Mouse (Mus musculus): ENCODE data around the gene Sh3pxd2b. TPM values are rescaled to one million over a fixed set of nuclear protein-coding genes. Genes with fewer than 3 reads are reported as not detected.

Gene Sh3pxd2b
- polyA plus RNA-seq, 1 experiment, result 3.7 TPM

- Histone ChIP-seq H3K4me3 (ENCODE audit: insufficient read depth, low read depth, low read length) (no peak overlapping the region), H3K27ac (ENCODE audit: insufficient read depth, low read depth, low read length) (no peak overlapping the region), H3K36me3 (ENCODE audit: control insufficient read depth, insufficient read depth, low read length) (no peaks in the 10 kb centered on the region), H3K4me1 (ENCODE audit: control insufficient read depth, insufficient read depth, low read length) (no peaks in the 10 kb centered on the region), H3K27me3 (replicated peaks; ENCODE audit: control insufficient read depth, insufficient read depth, low read length) (no peaks in the 10 kb centered on the region)
- peak; percentile 48 for DNase-seq
- TF ChIP-seq POLR2A (IDR thresholded peaks at IDR 0.05; ENCODE audit: low read depth, low read length) (no peak), CTCF (conservative IDR thresholded peaks at IDR 0.05; ENCODE audit: insufficient read depth, insufficient read length, low read depth, low read length) (peak; percentile 63)
- WGBS, result 41% methylated on average over 8 of the region's 8 CpGs
Measured at GRCm38 (mm10) chr11:32321196-32321565, 26.4 kb upstream of the Sh3pxd2b start.

GRCm38 (mm10) chr11:32324609-32325008, 23.0 kb upstream of the Sh3pxd2b start:
- peak; percentile 89 for DNase-seq
- Histone ChIP-seq H3K4me1 (ENCODE audit: control insufficient read depth, insufficient read depth, low read length) (no peaks in the 10 kb centered on the region), H3K27me3 (replicated peaks; ENCODE audit: control insufficient read depth, insufficient read depth, low read length) (no peaks in the 10 kb centered on the region), H3K27ac (ENCODE audit: insufficient read depth, low read depth, low read length) (no peak overlapping the region), H3K36me3 (ENCODE audit: control insufficient read depth, insufficient read depth, low read length) (no peaks in the 10 kb centered on the region), H3K4me3 (ENCODE audit: insufficient read depth, low read depth, low read length) (peak overlapping the region; percentile 53; the same call in 1 of the 2 replicates)
- peak; percentile 85 for TF ChIP-seq CTCF (conservative IDR thresholded peaks at IDR 0.05; ENCODE audit: insufficient read depth, insufficient read length, low read depth, low read length)
- no peak for TF ChIP-seq POLR2A (IDR thresholded peaks at IDR 0.05; ENCODE audit: low read depth, low read length)
- WGBS, result 8% methylated on average over 15 of the region's 15 CpGs

- Histone ChIP-seq H3K27me3 (replicated peaks; ENCODE audit: control insufficient read depth, insufficient read depth, low read length) (no peaks in the 10 kb centered on the region), H3K4me3 (ENCODE audit: insufficient read depth, low read depth, low read length) (no peak overlapping the region), H3K36me3 (ENCODE audit: control insufficient read depth, insufficient read depth, low read length) (no peaks in the 10 kb centered on the region), H3K27ac (ENCODE audit: insufficient read depth, low read depth, low read length) (0 out of 2 replicates have a peak overlapping the region, but pooled peaks have one; percentile 14), H3K4me1 (ENCODE audit: control insufficient read depth, insufficient read depth, low read length) (no peaks in the 10 kb centered on the region)
- TF ChIP-seq CTCF (conservative IDR thresholded peaks at IDR 0.05; ENCODE audit: insufficient read depth, insufficient read length, low read depth, low read length), result no peak
- TF ChIP-seq POLR2A (IDR thresholded peaks at IDR 0.05; ENCODE audit: low read depth, low read length), result no peak
- 31% methylated on average over 6 of the region's 6 CpGs for WGBS
- DNase-seq, result peak; percentile 74
Measured at GRCm38 (mm10) chr11:32331075-32331474, 16.5 kb upstream of the Sh3pxd2b start.

DNA sequence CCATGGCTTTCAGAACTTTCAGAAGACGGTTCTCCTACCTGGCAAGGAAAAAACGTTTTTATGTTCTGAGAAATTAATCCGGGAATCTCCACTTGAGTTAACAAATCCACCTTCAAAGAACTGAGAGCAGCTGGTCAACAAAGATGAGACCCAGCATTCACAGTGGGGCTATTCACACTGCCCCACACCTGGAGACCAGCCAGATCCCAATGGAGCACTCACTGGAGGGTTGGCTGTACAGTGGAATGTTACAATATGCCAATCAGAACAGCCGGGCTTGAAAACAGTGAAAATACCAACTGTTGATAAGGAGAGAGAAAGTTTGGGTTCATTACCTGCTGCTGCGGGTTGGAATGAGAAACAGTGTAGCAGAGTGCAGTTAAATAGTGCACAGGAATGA, 15.8 kb upstream of the Sh3pxd2b start:
- WGBS, result 68% methylated on average over 5 of the region's 5 CpGs
- no peaks in the 10 kb centered on the region for H3K36me3 ChIP-seq (ENCODE audit: control insufficient read depth, insufficient read depth, low read length)
- no peak for TF ChIP-seq CTCF (conservative IDR thresholded peaks at IDR 0.05; ENCODE audit: insufficient read depth, insufficient read length, low read depth, low read length)
- TF ChIP-seq POLR2A (IDR thresholded peaks at IDR 0.05; ENCODE audit: low read depth, low read length), result no peak
- no peaks in the 10 kb centered on the region for H3K27me3 ChIP-seq (replicated peaks; ENCODE audit: control insufficient read depth, insufficient read depth, low read length)
- no peaks in the 10 kb centered on the region for H3K4me1 ChIP-seq (ENCODE audit: control insufficient read depth, insufficient read depth, low read length)
- H3K4me3 ChIP-seq (ENCODE audit: insufficient read depth, low read depth, low read length), result no peak overlapping the region
- H3K27ac ChIP-seq (ENCODE audit: insufficient read depth, low read depth, low read length), result no peak overlapping the region
- no peak for DNase-seq

GRCm38 (mm10) chr11:32333235-32333634, 14.4 kb upstream of the Sh3pxd2b start:
- H3K36me3 ChIP-seq (ENCODE audit: control insufficient read depth, insufficient read depth, low read length), result no peaks in the 10 kb centered on the region
- no peaks in the 10 kb centered on the region for H3K27me3 ChIP-seq (replicated peaks; ENCODE audit: control insufficient read depth, insufficient read depth, low read length)
- no peaks in the 10 kb centered on the region for H3K4me1 ChIP-seq (ENCODE audit: control insufficient read depth, insufficient read depth, low read length)
- H3K4me3 ChIP-seq (ENCODE audit: insufficient read depth, low read depth, low read length), result no peak overlapping the region
- no peak overlapping the region for H3K27ac ChIP-seq (ENCODE audit: insufficient read depth, low read depth, low read length)
- TF ChIP-seq POLR2A (IDR thresholded peaks at IDR 0.05; ENCODE audit: low read depth, low read length) (no peak), CTCF (conservative IDR thresholded peaks at IDR 0.05; ENCODE audit: insufficient read depth, insufficient read length, low read depth, low read length) (no peak)
- no peak for DNase-seq
- WGBS, result 82% methylated on average over 2 of the region's 2 CpGs

- H3K4me3 ChIP-seq (ENCODE audit: insufficient read depth, low read depth, low read length), result no peak overlapping the region
- WGBS, result 93% methylated on average over 6 of the region's 6 CpGs
- no peak for DNase-seq
- no peaks in the 10 kb centered on the region for H3K36me3 ChIP-seq (ENCODE audit: control insufficient read depth, insufficient read depth, low read length)
- no peaks in the 10 kb centered on the region for H3K27me3 ChIP-seq (replicated peaks; ENCODE audit: control insufficient read depth, insufficient read depth, low read length)
- H3K27ac ChIP-seq (ENCODE audit: insufficient read depth, low read depth, low read length), result no peak overlapping the region
- H3K4me1 ChIP-seq (ENCODE audit: control insufficient read depth, insufficient read depth, low read length), result no peaks in the 10 kb centered on the region
- no peak for TF ChIP-seq POLR2A (IDR thresholded peaks at IDR 0.05; ENCODE audit: low read depth, low read length)
- TF ChIP-seq CTCF (conservative IDR thresholded peaks at IDR 0.05; ENCODE audit: insufficient read depth, insufficient read length, low read depth, low read length), result no peak
Measured at GRCm38 (mm10) chr11:32336435-32336907, 11.1 kb upstream of the Sh3pxd2b start.

GRCm38 (mm10) chr11:32339131-32339531, 8.5 kb upstream of the Sh3pxd2b start:
- Histone ChIP-seq H3K27ac (ENCODE audit: insufficient read depth, low read depth, low read length) (no peak overlapping the region), H3K36me3 (ENCODE audit: control insufficient read depth, insufficient read depth, low read length) (no peaks in the 10 kb centered on the region), H3K27me3 (replicated peaks; ENCODE audit: control insufficient read depth, insufficient read depth, low read length) (no peaks in the 10 kb centered on the region), H3K4me1 (ENCODE audit: control insufficient read depth, insufficient read depth, low read length) (no peaks in the 10 kb centered on the region), H3K4me3 (ENCODE audit: insufficient read depth, low read depth, low read length) (no peak overlapping the region)
- DNase-seq, result peak; percentile 75
- TF ChIP-seq POLR2A (IDR thresholded peaks at IDR 0.05; ENCODE audit: low read depth, low read length) (no peak), CTCF (conservative IDR thresholded peaks at IDR 0.05; ENCODE audit: insufficient read depth, insufficient read length, low read depth, low read length) (no peak)
- 35% methylated on average over 2 of the region's 2 CpGs for WGBS

Measured in kidney, adult 2 months (tissue).